Mouse (Mus musculus) heart, postnatal 25 days (tissue): ENCODE data around the gene Cldn7. TPM values are rescaled to one million over a fixed set of nuclear protein-coding genes. Genes with fewer than 3 reads are reported as not detected.

Experiments
- DNase-seq: peaks from one replicate; pipeline ENCODE4 v3.0.0; 2022; ENCODE audit warnings: low spot score
- intact Hi-C: fragments of 180-260 bp; cut with DNase I; formaldehyde crosslinking; loops from one replicate; pipeline ENCODE4 v1.15.1; 2025
- total RNA-seq, 2 experiments: library from RNA; stranded (reverse); gene quantifications; 2 replicates each; pipeline ENCODE4 v1.2.3; 2021

Gene Cldn7
- total RNA-seq, 2 experiments from 2014 or later, result not detected

DNA sequence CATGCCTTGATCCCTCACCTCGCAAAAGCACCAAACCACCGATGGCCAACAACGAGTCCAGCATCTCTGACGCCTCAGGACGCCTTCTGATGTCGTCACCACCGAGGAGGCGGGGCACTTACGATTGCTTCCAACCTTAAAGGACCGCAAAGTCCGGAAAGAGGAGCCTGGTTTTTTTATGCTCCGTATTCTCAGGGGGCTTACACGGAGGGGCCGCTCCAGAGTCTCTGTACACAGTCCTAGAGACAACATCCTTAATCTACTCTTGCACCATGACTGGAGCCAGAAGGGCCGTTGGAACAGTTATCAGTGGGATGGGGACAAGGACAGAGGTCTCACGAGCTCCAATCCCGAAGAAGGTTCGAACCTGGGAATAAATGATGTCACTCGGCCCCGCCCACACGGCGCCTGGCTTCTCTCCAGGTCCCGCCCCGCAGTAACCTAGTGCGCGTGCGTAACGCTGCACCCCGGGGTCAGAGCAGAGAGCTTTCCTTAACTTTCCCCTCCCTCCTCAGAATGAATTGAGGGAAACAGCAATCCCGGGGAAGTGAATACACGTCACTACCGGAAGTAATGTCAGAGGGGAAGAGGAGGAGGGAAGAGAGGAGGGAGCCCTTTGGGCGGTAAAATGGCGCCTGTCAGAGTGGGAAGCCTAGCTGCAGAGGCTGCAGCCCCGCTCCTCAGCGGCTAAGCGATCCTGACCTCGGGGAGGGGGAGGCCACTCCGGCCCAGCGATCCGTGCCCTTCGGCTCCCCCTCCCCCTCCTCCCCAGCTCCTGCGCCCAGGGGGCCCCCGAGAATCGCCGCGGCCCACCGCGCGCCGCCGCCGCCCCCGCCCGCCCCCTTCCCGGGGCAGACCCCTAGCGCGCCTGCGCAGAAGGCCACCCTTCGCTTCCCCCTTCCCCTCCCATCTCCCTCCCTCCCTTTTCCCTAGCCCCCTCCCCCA, 15.9 kb downstream of the Cldn7 start:
- peak; percentile 97 for DNase-seq
- intact Hi-C loops, result loop anchor here (2.0 kb wide), 1 partner anchor 16 kb away; no protein-coding TSS in a partner anchor

GRCm38 (mm10) chr11:69981141-69981762, 16.7 kb downstream of the Cldn7 start, which contains the start of gene Ctdnep1:
Gene Ctdnep1, plus strand, starts transcription at chr11:69981156.
- no peak for DNase-seq
- intact Hi-C loops, result loop anchor here (2.0 kb wide), 1 partner anchor 16 kb away; no protein-coding TSS in a partner anchor

- intact Hi-C loops, result no loop called here
- DNase-seq, result no peak
Observed at GRCm38 (mm10) chr11:69982225-69982624, 17.6 kb downstream of the Cldn7 start, which contains the start of gene Elp5. Gene Elp5, minus strand, starts transcription at chr11:69982517.

DNA sequence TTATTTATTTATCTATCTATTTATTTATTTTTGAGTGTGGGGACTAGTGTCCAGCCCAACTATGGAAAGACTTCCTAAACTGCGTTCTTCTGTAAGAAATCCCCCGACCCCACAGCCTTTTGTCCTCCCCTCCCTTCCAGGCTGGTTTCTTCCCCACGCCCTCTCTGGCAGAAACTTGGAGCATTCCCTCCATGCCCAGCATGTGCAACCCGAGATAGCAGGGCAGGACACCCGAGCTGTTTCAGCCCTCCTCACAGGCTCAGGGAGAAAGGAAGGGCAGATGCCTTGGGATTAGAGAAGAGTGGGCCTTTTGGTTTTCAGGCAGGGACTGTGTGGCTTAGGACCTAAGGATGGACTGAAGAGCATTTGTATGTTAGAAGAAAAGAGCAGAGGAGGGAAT, 18.3 kb downstream of the Cldn7 start:
- intact Hi-C loops, result no loop called here
- no peak for DNase-seq

DNA sequence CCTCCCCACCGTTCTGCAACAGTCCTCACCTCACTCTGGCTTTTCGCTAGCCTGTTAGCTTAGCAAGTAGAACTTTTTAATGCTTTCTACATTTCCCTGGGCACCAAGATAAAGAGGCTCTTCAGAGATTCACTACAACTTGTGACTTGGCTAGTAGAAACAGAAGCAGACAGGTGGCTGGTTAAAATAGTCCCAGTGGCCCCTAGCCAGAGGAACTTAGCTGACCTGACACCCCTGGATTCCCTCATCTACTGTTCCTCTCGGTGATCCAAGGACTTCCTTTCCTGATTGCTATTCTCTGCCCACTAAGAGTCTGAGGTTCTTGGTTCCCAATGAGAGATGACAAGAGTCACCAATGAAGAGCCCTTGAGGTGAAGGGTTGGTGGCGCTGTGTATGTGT, 18.8 kb downstream of the Cldn7 start:
- intact Hi-C loops, result no loop called here
- DNase-seq, result no peak

- DNase-seq, result no peak
Observed at GRCm38 (mm10) chr11:69984431-69984830, 19.9 kb downstream of the Cldn7 start.

DNA sequence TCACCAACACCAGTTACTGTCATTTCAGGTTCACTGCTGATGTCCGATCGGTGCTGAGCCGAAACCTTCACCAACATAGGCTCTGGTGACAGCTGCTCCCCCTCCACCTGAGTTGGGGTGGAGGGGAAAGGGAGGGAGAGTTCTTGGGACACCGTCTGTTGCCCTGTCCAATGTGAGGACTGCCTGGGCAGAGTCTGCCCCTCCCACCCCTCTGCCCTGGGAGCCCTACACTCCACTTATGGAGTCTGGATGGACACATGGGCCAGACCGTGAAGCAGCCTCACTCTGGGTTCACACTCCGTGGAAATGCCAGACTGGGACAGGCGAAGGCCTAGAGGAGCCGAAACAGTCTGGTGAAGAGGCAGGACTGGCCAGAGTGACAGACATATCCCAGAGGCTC, 25.4 kb downstream of the Cldn7 start:
- intact Hi-C loops, result loop anchor here (10.0 kb wide), 1 partner anchor 585 kb away; no protein-coding TSS in a partner anchor
- DNase-seq, result no peak

More at GRCm38 (mm10) chr11:69984431-69984830, 19.9 kb downstream of the Cldn7 start:
- intact Hi-C loops, result no loop called here

DNA sequence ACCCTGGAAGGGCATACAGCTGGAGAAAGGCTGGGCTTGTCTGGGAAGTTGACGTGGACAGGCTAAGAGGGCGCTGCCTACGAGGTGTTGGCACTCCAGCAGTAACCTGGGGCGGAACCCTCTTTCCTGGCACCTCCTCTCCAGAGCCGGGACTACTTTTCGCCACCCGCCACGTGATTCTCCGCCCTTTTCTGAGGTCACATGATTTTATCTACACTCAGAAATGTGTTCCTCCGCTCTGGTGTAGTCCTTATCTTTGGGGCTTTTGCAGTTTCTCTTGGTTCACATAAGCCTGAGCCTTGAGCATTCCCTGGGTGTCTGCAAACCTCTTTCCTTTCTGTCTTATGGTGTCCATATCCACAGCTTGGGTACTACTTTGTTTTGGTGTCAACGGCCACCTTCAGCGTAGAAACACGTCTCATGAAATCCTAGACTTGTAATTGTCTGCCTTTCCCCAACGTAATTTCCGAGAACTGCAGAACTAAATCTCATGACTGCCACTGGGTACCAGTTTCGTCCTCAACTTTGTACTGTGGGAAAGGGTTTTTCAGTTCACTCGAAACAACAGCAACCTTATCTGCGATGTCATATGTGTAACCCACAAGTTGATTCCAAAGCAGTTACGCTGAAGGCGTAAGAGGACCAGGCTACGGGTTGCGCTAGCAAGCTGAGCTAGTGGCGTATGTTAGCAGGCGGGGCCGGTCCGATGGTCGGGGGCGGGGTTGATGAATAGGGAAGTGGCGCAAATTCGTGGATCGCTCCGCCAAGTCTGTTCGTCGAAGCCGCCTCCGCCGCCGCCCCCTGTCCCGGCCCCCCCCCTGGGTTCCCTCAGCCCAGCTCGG, 26.5 kb downstream of the Cldn7 start, which contains the start of gene Gabarap:
Gabarap (plus strand) TSS at position 294 of the 842 bp plus-strand sequence.
- intact Hi-C loops, result loop anchor here (10.0 kb wide), 1 partner anchor 586 kb away; no protein-coding TSS in a partner anchor
- peak; percentile 93 for DNase-seq

GRCm38 (mm10) chr11:69991711-69992110, 27.1 kb downstream of the Cldn7 start:
- intact Hi-C loops, result loop anchor here (10.0 kb wide), 1 partner anchor 587 kb away; no protein-coding TSS in a partner anchor
- no peak for DNase-seq

DNA sequence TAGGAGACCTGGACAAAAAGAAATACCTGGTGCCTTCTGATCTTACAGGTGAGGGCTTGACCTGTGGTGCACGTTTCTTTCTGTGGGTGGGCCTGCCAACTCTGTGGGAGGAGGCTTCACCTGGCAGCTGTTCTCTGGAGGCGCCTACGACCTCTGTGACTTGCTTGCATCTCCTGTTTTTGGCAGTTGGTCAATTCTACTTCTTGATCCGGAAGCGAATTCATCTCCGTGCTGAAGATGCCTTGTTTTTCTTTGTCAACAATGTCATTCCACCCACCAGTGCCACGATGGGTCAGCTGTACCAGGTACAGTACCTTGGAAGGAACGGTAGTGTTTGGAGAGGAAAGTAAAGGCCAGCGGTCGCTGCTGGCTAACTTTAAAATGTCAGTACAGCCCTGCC, 27.8 kb downstream of the Cldn7 start:
- intact Hi-C loops, result loop anchor here (10.0 kb wide), 1 partner anchor 588 kb away; no protein-coding TSS in a partner anchor

GRCm38 (mm10) chr11:69992932-69993331, 28.4 kb downstream of the Cldn7 start:
- intact Hi-C loops, result loop anchor here (10.0 kb wide), 1 partner anchor 588 kb away; no protein-coding TSS in a partner anchor
- no peak for DNase-seq

More for the DNA sequence above, 27.8 kb downstream of the Cldn7 start:
- DNase-seq, result no peak

DNA sequence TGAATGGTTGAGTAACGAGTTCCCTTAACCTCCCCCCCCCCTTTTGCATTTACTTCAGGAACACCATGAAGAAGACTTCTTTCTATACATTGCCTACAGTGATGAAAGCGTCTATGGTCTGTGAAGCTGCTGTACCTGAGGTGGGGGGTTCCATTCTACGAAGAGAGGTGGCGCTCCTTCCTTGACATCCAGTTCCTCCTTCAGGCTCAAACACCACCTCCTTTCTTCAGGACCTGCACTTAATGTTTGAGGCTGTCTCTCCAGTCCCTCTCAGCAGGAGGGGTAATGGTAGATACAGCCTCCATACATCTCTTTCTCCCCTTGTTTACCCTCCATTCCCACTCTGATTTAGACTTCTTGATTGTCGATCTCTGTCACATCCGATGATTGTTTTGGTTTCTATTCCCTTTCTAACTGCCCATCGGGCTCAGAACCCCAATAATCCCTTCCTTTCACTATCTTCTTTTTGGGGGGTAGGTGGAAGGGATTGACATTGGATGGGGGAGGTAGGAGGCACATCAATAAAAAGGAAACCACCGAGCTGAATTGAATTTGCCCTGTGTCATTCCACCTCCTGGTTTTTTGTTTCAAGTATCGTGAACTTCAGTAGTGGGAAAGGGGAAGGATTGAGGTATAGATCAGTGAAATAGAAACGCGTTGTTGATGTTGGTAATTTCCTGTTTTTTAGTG, 30.0 kb downstream of the Cldn7 start:
- intact Hi-C loops, result loop anchor here (10.0 kb wide), 1 partner anchor 590 kb away; no protein-coding TSS in a partner anchor
- no peak for DNase-seq

GRCm38 (mm10) chr11:69995391-69995960, 30.9 kb downstream of the Cldn7 start, which contains the start of gene Phf23:
Gene Phf23, plus strand, starts transcription at chr11:69995777.
- DNase-seq, result peak; percentile 99
- intact Hi-C loops, result loop anchor here (10.0 kb wide), 1 partner anchor 591 kb away; no protein-coding TSS in a partner anchor

DNA sequence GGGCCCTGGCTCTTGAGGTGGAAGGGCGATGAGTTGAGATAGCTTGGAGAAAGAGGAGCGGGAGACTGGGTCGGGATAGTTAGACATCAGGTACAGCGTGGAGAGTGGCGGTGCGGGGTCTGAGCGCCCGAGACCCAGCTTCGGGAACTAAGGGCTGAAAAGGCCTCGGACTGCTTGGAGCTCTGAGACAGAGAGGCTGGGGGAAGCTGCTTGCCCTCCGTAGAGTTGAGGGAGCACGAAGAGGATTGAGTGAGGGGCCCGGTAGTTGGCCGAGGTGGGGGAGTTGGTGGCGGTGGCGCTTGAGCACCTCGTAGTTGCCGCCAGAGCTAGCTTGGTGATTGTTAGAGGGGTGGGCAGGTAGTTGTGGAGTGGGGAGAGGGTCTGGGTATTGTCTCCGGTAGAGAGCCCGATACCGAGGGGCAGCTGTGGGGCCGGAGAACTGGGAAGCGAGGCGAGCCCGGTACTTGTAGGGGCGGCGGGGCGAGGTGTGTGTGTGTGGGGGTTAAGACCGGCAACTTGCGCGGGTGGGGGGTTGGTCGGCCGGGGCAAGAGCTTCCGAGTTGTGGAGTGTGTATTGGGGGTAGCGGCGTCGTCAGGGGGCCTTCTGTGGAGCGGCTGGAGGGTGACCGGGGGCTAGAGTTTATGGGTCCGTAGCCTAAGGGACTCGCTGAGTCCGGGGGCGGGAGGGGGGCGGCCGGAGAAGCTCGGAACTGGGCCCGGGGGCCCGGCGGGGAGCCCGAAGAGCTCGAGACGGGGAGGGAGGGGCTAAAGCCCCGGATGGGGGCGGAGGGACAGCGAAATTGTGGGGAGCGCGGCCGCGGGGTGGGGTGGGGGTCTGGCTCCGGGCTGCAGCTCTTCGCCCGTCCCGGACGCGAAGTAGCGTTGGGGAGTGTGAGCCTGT, 31.8 kb downstream of the Cldn7 start:
- intact Hi-C loops, result loop anchor here (2.0 to 10.0 kb wide), 2 partner anchors 16 to 592 kb away; partner anchors contain the start of gene Ctdnep1
- DNase-seq, result peak; percentile 47

- intact Hi-C loops, result loop anchor here (2.0 to 10.0 kb wide), 2 partner anchors 16 to 592 kb away; partner anchors contain the start of gene Ctdnep1
- DNase-seq, result peak; percentile 83
Observed at GRCm38 (mm10) chr11:69997070-69997509, 32.5 kb downstream of the Cldn7 start.

DNA sequence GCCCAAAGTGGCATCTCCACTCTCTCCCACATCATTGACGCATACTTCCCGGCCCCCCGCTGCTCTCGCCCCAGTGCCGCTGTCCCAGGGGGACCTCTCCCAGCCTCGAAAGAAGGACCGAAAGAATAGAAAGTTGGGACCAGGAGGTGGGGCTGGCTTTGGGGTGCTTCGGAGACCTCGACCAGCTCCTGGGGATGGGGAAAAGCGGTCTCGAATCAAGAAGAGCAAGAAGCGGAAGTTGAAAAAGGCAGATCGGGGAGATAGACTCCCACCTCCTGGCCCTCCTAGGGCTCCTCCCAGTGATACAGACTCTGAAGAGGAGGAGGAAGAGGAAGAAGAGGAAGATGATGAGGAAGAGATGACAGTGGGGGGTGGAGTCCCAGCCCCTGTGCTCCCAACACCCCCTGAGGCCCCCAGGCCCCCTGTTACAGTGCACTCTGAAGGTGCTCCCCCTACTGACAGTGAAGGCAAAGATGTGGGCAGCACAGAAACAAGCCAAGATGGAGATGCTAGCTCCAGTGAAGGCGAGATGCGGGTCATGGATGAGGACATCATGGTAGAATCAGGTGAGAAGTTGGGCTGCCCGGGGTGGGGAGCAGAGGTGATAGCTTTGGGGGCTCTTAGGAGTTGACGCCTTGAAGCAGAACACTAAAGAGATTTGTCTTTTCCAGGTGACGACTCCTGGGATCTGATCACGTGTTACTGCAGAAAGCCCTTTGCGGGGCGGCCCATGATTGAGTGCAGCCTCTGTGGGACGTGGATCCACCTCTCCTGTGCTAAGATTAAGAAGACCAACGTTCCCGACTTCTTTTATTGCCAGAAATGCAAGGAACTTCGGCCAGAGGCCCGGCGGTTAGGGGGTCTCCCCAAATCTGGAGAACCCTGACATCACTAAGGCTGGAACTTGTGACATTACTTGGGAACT, 34.2 kb downstream of the Cldn7 start:
- no peak for DNase-seq
- intact Hi-C loops, result loop anchor here (10.0 kb wide), 1 partner anchor 594 kb away; no protein-coding TSS in a partner anchor
